Mouse (Mus musculus) erythroid progenitor cell, adult 5-6 weeks (primary cell): ENCODE results near the gene Fam83g. TPM values are rescaled to one million over a fixed set of nuclear protein-coding genes. Genes with fewer than 3 reads are reported as not detected.
A peak's percentile ranks its signal among the peaks of the same experiment; 100 is the strongest.

Source experiments
- ATAC-seq: replicated peaks from 2 replicates; pipeline ENCODE4 v1.8.0; 2016; ENCODE audit warnings: moderate number of reproducible peaks, mild to moderate bottlenecking, moderate TSS enrichment, inconsistent platforms; ENCODE audit not compliant: poor library complexity, low FRiP score, severe bottlenecking
- total RNA-seq, 2 experiments: library from RNA; stranded (forward) in 1 of 2; stranded (reverse) in 1 of 2; fragments of 150-400 nt in 1 of 2; fragments of 186-747, 209-891 nt in 1 of 2; gene quantifications; 2 replicates each; pipeline versions ENCODE4 v1.2.3 to v1.2.4; 2015 to 2017; ENCODE audit warnings: low replicate concordance in 2 of 2

Fam83g gene
- total RNA-seq, 2 experiments from 2014 or later: not detected

DNA sequence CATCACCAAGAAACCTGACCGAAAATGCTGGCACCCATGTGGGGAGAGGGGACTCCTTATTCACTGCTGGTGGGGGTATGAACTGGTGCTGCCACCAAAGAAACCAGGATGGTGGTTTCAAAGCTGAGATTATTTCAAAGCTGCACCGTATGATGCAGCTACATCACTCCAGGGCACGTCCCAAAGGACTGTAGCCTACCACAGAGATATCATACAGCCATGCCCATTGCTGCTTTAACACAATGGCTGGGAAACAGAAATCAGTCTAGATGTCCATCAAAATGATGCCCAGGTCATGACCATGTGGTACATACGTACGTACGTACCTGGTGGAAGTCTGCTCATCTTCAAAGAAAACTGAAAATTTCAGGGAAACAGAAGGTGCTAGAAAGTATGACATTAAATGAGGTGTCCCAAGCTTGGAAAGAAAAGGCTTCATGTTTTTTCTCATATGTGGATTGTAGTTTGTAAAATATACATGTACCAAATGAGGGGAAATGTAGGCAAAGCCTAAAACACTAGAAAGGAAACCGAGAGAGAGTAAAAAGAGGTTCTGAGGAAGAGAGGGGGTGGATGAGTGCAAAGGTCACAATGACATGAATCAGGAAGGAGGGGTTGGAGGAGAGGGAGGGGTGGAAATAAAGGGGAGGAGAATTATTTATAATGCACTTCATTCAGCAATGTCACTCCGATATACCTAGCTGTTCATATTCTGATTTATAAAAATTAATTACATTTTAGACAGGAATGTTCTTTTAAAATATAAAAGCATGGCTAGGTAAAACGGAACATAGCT is 33.2 kb upstream of the Fam83g start:
- ATAC-seq: no peak

DNA sequence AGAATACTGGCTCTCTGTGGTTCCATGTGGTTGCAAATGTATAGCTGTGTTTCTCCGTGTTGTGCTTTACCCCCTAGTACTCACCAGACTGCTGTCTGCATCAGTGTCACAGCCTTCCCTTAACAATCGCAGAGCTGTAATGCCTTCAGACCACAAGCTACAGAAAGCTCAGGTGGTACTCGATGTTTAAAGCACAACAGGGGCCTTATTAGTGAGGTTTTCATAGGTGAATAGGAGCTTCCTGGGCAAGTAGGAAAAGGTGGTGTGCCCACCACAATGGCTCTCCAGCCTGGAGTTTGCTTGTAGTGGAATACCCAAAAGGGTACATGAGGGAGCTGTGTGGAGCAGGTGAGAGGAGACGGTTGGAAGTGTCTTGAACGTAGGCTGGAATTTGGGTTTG is 31.7 kb upstream of the Fam83g start:
- ATAC-seq: no peak

DNA sequence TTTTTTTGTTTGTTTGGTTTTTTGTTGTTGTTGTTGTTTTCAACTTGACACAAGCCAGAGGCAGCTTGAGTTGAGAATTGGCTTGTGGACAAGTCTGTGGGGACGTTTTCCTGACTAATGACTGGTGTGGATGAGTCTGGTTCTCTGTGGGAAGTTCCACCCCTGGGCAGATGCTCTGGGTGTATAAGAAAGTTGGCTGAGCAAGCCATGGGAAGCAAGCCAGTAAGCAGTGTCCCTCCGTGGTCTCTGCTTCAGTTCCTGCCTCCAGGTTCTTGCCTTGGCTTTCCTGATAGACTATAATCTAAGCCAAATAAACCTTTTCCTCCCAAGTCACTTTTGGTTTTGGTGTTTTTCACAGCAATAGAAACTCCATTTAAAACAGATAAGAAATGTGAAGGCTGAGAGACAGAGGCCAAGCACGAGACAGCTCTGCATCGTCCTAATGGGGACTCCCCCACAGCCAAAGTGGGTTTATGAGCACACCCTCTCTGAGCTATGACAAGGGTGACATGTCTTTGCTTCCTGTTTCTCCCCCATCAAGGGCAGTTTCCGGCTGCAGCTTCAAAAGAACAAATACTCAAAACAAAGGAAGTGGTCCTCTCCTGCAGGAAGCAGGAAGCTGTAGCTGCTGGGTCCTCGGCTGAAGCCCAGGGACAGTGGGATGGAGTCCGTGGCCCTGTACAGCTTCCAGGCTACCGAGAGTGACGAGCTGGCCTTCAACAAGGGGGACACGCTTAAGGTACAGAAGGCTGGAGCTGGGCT is 31.0 kb upstream of the Fam83g start, which contains the start of gene Grap:
Gene Grap, plus strand, starts transcription at position 580 of the 762 bp plus-strand sequence.
- ATAC-seq: no peak

DNA sequence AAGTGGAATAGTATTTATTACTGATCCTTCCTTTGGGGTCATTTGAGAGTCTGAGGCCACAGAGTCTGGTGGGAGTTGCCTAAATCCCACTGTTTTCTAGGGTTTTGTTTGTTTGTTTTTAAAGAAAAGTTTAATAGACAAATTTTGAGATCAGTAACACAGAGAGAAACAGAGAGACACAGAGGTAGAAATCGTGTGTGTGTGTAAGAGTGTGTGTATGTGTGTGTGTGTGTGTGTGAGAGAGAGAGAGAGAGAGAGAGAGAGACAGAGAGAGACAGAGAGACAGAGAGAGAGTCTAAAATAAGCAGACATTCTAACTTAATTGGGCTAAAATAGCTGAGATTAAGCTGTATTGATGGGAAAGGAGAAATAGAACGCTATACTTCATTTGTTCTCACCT is 30.3 kb upstream of the Fam83g start:
- no peak for ATAC-seq

DNA sequence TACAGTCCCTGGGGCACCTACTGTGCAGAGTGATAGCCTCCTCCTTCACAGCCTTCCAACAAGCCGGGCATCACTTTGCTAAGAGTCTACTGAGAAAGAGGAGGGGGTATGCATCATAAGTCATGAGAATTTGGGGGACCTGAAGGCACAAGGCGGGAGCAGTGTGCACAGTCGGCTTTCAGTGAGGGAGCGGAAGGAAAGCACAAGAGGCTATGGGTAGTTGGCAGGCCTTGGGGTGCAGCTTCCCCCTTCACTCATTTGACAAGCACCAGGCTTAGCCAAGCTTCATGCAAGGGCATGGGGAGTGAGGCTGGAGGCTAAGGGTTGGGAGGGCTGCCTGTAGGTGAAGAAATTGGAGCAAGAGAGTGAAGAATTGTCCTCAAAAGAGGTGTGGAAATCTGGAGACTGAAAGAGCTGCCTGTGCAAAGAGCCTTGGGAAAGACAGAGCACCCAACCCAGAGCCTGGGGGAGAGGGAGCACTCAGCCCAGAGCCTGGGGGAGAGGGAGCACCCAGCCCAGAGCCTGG is 29.0 kb upstream of the Fam83g start:
- no peak; the same call in 1 of the 2 replicates for ATAC-seq

DNA sequence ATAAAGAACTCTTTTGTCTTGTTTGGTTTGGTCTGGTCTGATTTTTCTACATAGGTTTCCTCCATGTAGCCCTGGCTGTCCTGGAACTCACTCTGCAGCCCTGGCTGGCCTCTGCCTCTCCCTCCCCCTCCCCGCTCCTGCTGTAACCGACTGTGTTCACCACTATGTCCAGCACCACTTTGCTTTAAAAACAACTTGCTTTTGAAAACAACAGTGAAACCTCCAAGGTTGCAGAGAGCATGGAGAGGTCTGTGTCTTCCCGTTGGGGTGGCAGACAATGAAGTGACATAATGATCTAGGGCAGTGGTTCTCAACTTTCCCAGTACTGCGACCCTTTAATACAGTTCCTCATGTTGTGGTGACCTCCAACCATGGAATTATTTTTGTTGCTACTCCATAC is 28.2 kb upstream of the Fam83g start:
- no peak for ATAC-seq

DNA sequence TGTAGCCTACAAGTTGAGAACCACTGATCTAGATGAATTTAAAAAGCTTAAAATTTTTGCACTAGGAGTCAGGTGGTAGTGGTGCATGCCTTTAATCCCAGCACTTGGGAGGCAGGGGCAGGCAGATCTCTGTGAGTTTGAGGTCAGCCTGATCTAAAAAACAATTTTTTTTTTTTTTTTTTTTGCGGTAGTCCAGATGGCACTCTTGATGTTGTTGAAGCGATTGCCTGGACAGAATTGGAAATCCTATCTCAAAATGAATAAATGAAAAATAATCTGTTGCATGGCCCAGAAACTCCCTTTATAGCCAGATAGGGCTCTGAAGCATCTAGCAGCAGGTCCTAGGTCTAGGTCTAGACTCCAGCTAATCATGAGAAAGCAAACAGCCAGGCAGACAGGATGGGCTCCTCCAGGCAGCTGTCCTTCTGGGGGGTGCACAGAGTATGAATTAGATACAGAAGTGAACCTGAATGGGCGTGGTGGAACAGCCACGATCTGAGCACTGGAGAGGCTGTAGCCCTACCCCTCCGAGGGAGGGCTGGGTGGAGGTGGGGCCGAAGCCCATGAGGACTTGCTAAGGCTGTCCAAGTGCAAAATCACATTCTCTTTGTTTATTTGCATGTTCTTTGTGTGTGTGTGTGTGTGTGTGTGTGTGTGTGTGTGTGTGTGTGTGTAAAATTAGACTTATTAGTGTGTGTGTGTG is 27.6 kb upstream of the Fam83g start:
- no peak for ATAC-seq

DNA sequence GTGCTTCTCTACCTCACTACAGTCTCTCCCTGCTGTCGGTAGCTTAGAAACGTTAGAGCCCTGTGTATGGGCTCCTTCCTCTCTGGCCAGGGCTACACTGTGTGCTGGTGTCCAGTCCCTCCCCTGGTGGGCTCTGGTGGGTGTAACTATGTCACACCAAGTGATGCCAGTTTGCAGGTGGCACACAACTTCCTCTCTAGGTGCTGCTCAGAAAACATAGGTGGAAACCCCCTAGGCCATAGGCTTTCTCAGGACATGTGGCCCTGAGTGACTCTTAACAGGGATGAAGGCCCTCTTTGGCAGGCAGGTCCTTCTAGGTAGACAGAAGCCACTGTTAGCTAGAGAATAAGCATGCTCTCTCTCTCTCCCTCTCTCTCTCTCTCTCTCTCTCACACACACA is 26.5 kb upstream of the Fam83g start:
- no peak for ATAC-seq

DNA sequence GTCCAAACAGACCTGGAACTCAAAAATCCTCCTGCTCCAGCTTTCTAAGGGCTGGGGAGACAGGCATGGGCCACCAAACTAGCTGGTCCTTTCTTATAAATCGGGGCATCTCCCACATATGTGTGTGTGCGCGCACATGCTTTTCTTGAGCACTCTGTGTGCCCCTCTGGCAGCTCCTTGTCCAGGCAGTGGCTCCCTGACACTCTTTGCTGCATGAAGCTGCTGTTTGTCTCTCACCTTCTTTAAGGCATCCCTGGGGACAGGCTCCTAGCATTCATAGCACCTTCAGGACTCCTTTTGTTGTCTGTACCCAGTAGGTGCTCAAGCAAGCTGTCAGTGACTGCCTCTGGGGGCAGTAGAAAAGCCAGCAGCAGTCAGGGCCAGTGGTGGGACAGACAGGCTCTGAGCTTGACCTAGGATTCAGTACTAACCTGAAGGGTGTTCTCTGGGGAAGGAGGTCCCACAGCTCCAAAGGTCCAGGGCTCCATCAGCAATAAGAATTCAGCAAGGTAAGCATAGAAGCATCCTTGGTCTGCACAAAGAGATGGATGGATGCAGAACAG is 25.4 kb upstream of the Fam83g start:
- no peak for ATAC-seq

DNA sequence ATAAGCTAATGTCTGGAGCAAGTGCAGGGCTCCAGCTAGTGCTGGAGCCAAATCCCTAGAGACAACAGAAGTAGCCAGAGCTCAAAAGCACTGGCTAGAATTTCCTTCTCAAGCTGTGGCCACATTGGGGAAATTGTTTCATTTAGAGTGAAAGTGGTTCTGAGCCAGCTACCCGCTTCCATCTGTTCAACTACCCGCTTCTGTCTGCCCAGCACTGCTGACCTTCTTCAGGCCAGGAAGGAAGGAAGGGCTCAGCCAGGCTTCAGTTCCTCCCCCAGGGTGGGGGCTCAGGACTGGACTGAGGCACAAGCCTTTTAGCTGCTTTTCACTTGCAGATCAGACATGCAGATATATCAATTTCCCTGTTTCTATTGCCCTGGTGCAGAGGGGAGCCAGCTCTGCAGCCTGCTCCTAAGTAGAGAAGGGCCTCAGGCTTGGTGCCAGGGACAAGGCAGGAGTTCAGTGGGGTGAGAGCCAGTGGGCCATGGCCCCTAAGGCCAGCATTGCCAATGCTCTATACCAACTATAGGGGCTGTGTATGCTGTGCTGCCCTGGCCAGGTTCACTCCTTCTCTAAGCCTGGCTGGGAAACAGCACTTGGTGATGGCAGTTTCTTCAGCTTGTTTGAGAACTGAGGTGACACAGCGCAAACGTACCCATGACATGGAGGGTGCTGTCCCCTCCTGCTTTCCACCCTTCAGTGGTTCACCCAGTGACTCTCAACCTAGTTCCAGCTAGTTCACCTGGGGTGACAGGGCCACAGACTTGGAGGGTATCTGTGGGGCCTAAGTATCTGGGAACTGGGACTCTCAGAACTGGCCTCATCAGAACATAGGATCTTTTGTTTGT is 24.7 kb upstream of the Fam83g start:
- no peak for ATAC-seq

DNA sequence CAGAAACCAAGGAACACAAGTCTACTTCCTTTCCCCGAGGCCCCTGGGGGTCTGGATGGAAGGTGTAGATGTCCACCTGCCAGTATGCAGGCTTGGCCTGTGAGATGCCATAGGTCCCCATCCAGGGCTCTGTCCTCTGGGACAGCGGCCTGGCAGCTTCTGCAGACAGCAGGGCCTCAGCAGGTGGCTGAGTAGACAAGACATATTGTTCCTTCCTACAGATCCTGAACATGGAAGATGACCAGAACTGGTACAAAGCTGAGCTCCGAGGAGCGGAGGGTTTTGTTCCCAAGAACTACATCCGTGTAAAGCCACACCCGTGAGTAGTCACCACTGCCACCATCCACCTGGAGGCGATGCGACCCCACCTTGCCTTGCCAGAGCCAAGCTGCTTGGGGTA is 23.9 kb upstream of the Fam83g start:
- ATAC-seq: no peak

DNA sequence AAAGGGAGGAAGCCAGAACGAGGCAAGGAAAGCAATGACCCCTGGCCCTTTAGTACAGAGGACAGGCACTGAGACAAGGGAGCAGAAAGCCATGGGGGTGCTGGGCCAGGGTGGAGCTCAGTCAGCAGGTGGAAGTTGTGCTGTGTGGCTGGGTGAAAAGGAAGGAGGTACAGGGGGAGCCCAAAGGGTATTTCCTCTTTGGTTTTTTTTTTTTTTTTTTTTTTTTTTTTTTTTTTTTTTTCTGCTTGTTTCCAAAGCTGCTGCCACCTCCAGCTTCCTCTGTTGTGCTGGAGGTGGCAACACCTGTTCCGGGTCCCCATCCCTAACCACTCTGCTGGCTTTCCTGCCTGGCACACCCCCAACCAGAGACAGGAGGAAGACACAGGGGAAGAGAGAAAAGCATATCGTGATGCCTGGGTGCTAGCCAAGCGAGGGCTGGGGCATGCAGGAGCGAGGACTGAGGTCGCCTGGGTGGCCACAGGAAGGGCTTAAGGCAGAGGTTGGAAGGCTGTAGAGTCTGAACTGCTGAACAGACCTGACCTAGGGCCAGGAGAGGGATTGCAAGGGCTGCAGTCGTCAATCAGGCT is 23.0 kb upstream of the Fam83g start:
- ATAC-seq: no peak

DNA sequence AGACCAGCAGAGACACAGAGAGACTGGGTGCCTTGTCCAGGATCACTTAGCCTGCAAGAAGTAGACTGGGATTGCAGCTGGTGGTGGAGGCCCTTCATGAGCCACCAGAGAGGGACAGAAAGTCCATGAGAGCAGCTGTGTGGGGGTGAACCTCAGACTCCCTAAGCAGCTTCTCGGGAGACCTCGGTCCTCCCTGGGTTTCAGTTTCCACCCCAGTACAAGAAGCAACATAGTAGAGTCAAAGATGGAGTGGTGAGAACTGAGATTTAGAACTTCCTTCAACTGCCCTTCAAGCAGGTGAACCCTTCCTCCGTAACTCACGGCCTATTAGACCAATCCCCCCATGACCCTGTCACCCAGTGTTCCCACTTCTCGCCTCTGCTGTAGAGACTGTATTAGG is 21.7 kb upstream of the Fam83g start:
- no peak for ATAC-seq

DNA sequence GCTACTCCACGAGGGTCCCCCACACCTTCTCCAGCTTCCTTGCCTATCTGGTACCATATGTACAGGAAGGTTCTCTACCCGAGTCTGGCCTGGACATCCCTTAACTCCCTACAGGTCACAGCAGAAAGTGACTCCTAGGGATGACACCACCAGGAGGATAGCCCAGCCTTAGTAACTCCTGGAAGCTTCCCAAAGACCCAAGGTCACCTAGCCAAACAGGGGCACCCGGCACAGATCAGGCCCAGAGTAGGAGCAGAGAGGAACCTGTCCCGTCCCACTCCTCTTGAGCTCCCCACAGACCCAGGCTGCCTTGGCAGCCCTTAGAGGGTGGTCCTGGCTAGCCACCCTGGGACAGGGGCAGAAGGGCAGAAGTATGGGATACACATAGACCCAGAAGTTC is 18.5 kb upstream of the Fam83g start:
- ATAC-seq: no peak

DNA sequence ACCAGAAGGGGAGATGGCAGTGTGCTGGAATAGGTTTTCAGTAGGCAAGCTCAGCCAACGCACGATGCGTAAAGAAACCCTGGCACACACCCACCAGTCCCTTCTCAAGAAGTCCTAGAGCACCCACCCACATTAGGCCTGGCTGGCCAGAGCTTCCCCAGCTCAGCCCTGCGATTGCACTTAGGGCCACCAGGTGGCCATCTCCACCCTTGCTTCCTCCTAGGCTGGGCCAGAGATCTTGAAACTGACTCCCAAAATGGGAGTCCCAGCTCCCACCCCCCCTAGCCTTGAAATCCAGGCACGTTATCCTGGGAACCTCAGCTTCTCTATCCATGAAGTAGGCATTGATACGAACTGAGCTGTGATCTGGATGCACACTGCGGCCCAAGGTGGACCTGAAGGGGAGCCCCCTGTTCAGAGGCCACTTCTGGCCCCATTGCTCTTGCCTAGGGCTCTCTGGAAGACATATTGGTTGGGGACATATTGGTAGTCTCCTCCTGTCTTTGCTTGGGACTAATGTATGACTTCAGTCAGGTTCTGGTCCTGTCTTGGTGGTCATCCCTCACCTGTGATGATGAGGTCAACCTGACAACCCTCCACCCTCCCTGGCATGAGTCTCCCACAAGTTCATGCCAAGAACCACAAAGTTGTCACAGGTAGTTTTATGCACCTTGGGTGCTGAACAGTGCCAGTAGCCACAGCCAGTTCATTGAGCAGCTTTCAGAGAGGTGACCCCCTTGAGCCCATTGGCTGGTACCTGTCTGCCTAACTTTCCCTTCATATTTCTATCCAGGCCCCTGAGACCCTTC is 17.7 kb upstream of the Fam83g start:
- 0 out of 2 replicates have a peak, but pooled peaks have one; percentile 37 for ATAC-seq

DNA sequence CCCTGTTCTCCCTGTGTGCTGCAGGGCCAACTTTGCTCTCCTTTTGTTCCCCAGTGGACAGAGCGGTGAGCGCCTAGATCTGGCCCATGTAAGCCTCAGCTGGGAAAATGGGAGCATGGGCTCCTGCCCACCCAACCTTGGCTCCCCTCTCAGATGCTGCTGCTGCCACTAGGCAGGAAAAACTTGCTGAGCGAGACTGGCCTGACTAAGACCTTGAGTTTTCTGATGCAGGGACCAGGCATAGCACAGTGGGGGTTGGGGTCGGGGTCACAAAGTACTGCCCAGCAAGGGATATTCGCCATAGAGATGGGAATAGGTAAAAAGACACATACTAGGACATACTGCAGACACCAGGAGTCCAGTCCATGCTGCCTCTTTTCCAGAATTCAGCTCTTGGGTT is 16.6 kb upstream of the Fam83g start:
- no peak for ATAC-seq

DNA sequence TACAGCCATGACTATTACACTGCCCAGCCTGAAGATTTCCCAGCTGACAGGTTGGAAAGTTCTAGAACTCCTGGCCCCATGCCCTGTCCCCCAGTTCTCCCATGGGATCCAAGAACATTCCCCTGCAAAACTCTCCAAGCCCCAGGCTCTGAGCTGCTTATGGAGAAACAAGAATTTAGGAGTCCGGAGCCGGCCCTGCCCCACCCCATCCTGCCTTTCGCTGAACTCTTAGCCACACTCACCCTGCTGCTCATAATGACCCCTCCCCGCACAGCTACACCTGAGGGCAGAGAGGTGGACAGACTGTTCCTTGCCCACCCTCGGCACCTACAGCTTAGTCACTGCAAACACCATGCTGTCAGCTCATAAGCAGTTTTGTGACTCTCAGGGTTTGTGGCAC is 16.1 kb upstream of the Fam83g start:
- no peak for ATAC-seq
